Mouse (Mus musculus) erythroblast, embryonic 14.5 days (primary cell): ENCODE measurements around the gene Dgkb.

Experiments
- GATA1 ChIP-seq: IDR thresholded peaks from 2 replicates; pipeline ENCODE4 v1.6.1; 2012; ENCODE audit warnings: low read length, inconsistent platforms, mixed read lengths
- TAL1 ChIP-seq: IDR thresholded peaks from 3 replicates; pipeline ENCODE4 v1.6.1; 2012; ENCODE audit warnings: low read length, inconsistent platforms, mixed read lengths

GRCm38 (mm10) chr12:38303841-38304240, 486.3 kb downstream of the Dgkb start:
- no peak for TF ChIP-seq GATA1
- no peak for TF ChIP-seq TAL1
